Comparison of ENCODE assay signal across 7 mouse cellular contexts in the genomic region with DNA sequence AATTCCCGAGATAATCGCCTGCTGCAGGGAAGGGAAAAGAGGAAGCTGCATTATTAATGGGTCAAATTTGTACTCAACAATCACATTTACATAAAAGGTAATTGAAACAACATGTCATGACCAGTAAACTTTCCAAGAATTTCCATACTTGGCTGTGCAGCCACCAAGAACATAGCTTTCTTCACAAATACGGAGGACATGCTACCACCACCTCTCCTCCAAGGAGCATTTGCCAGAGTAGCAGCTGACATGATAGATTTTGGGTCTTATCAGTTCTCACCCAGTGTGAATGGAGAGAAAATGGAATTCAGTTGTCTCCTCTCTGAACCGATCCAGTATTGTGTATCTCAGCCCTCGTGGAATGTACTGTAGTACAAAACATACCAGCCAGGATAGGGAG. TPM values are rescaled to one million over a fixed set of nuclear protein-coding genes. Genes with fewer than 3 reads are reported as not detected.
DNase-seq lines count a peak whose midpoint lies in the region; ATAC-seq and TF ChIP-seq lines count a peak whose summit lies in the region.

No protein-coding gene starts in this region.

- peaks cover 4% of the 10 kb centered on the region; the same call in 1 of the 2 replicates for H3K4me1 ChIP-seq in thymus, adult 2 months (replicated peaks; ENCODE audit: control insufficient read depth, insufficient read depth, low read length)
- H3K4me1 ChIP-seq in forebrain, embryonic 10.5 days, result peaks cover 28% of the 10 kb centered on the region
- peaks cover 19% of the 10 kb centered on the region for H3K4me1 ChIP-seq in liver, embryonic 11.5 days (replicated peaks; ENCODE audit: control insufficient read depth, insufficient read depth, low read length)

- peak overlapping the region; percentile 94 for H3K4me2 ChIP-seq in liver, embryonic 11.5 days

- 5% methylated on average over 5 of the region's 5 CpGs for WGBS in thymus, adult 2 months
- 40% methylated on average over 5 of the region's 5 CpGs for WGBS in forebrain, embryonic 10.5 days
- 10% methylated on average over 5 of the region's 5 CpGs for WGBS in liver, embryonic 11.5 days

- no peaks in the 10 kb centered on the region for H3K9me3 ChIP-seq in forebrain, embryonic 10.5 days
- no peaks in the 10 kb centered on the region for H3K9me3 ChIP-seq in liver, embryonic 11.5 days (ENCODE audit: control insufficient read depth, low read length)

- peak overlapping the region; percentile 97 for H3K9ac ChIP-seq in liver, embryonic 11.5 days (ENCODE audit: low read depth, low read length)

- no peak for TF ChIP-seq CTCF in thymus, adult 2 months (IDR thresholded peaks at IDR 0.05; ENCODE audit: borderline replicate concordance, control insufficient read depth, extremely low read depth, insufficient read depth, low read length, poor library complexity)

- H3K27ac ChIP-seq in thymus, adult 2 months (ENCODE audit: control insufficient read depth, insufficient read depth, low read length), result no peak overlapping the region
- peak overlapping the region; percentile 99 for H3K27ac ChIP-seq in forebrain, embryonic 10.5 days
- peak overlapping the region; percentile 94 for H3K27ac ChIP-seq in liver, embryonic 11.5 days (ENCODE audit: low read depth, low read length)

- no peaks in the 10 kb centered on the region for H3K36me3 ChIP-seq in thymus, adult 2 months (ENCODE audit: control insufficient read depth, insufficient read depth, low read length)
- H3K36me3 ChIP-seq in forebrain, embryonic 10.5 days (replicated peaks), result peaks cover 28% of the 10 kb centered on the region
- no peaks in the 10 kb centered on the region for H3K36me3 ChIP-seq in liver, embryonic 11.5 days (ENCODE audit: control insufficient read depth, insufficient read depth, low read length)

- peak overlapping the region; percentile 90 for H3K4me3 ChIP-seq in thymus, adult 2 months (ENCODE audit: control insufficient read depth, insufficient read depth, low read length)
- peak overlapping the region; percentile 100 for H3K4me3 ChIP-seq in forebrain, embryonic 10.5 days
- peak overlapping the region; percentile 96 for H3K4me3 ChIP-seq in liver, embryonic 11.5 days (ENCODE audit: low read depth, low read length)

- H3K27me3 ChIP-seq in thymus, adult 2 months (ENCODE audit: control insufficient read depth, insufficient read depth, low read length), result no peaks in the 10 kb centered on the region
- no peaks in the 10 kb centered on the region for H3K27me3 ChIP-seq in forebrain, embryonic 10.5 days (ENCODE audit: poor library complexity, severe bottlenecking)
- H3K27me3 ChIP-seq in liver, embryonic 11.5 days (replicated peaks; ENCODE audit: control insufficient read depth, insufficient read depth, low read length), result no peaks in the 10 kb centered on the region

- DNase-seq in thymus, adult 2 months, result no peak
- no peak for DNase-seq in thymus, postnatal 36 days
- DNase-seq in forebrain, embryonic 10.5 days (ENCODE audit: extremely low spot score, low spot score), result no peak
- DNase-seq in liver, embryonic 11.5 days (ENCODE audit: low spot score), result no peak
- DNase-seq in urinary bladder, postnatal 36 days (ENCODE audit: low spot score in 2 of 2), result no peak
- no peak for DNase-seq in left cerebral cortex, postnatal 4 days
- DNase-seq in frontal cortex, postnatal 10 days (ENCODE audit: low spot score in 2 of 2), result no peak

- intact Hi-C loops in left cerebral cortex, postnatal 4 days (cut with DNase I), result no loop called here

- no peak for ATAC-seq in liver, embryonic 11.5 days (replicated peaks; ENCODE audit: low FRiP score)

- no peak for TF ChIP-seq POLR2A in thymus, adult 2 months (IDR thresholded peaks at IDR 0.05; ENCODE audit: control insufficient read depth, extremely low read depth, insufficient read depth, low read length, poor library complexity)

RNA-seq across cellular contexts. Expression of a gene that starts 1.4 kb away (rescaled TPM):
- polyA plus RNA-seq in thymus, adult 2 months (2012; rRNA removed), result 84.2 and 136 TPM in 2 replicates
- 254 and 258 TPM in 2 replicates for polyA plus RNA-seq in forebrain, embryonic 10.5 days (2016; fragmentation: Nextera tagmentation; extraction: Ambion mirVana)
- polyA plus RNA-seq in liver, embryonic 11.5 days (2014; fragmentation: Nextera tagmentation; extraction: Ambion mirVana), result 192 and 201 TPM in 2 replicates
- total RNA-seq in left cerebral cortex, postnatal 4 days (2021), result 100 to 1,000 TPM; 221 to 222 TPM

RNA-seq across cellular contexts. Expression of a gene that starts 56.6 kb away (rescaled TPM):
- polyA plus RNA-seq in thymus, adult 2 months (2012; rRNA removed), result 393 and 535 TPM in 2 replicates
- polyA plus RNA-seq in forebrain, embryonic 10.5 days (2016; fragmentation: Nextera tagmentation; extraction: Ambion mirVana), result 14.6 and 15.5 TPM in 2 replicates
- 76.4 and 85.4 TPM in 2 replicates for polyA plus RNA-seq in liver, embryonic 11.5 days (2014; fragmentation: Nextera tagmentation; extraction: Ambion mirVana)
- total RNA-seq in left cerebral cortex, postnatal 4 days (2021), result 10 to 100 TPM; 20.0 to 20.7 TPM
